Mouse (Mus musculus): ENCODE data around the gene Trim67. TPM values are rescaled to one million over a fixed set of nuclear protein-coding genes. Genes with fewer than 3 reads are reported as not detected.

Gene Trim67
- total and polyA plus RNA-seq, 3 experiments, result 0.08 TPM; not detected in 2

- Histone ChIP-seq H3K4me1 (ENCODE audit: control insufficient read depth in 1 of 2, insufficient read depth in 2 of 2) (peaks cover 13 to 37% of the 10 kb centered on the region in 2 experiments), H3K27ac (ENCODE audit: insufficient read depth, low read depth) (no peak overlapping the region), H3K9me3 (replicated peaks; ENCODE audit: low read length) (no peaks in the 10 kb centered on the region), H3K4me2 (ENCODE audit: insufficient read depth, low read depth, poor library complexity, severe bottlenecking) (no peak overlapping the region), H3K9ac (ENCODE audit: insufficient read depth, low read depth) (no peak overlapping the region), H3K79me2 (replicated peaks; ENCODE audit: control insufficient read depth, extremely low read depth, insufficient read depth, poor library complexity, severe bottlenecking) (peaks cover 42% of the 10 kb centered on the region), H3K27me3 (replicated peaks) (no peaks in the 10 kb centered on the region), H3K36me3 (replicated peaks in 1 of 2; ENCODE audit: control insufficient read depth in 1 of 2, insufficient read depth in 1 of 2, low read length in 1 of 2) (peaks cover 48 to 92% of the 10 kb centered on the region in 2 experiments), H3K4me3 (replicated peaks in 1 of 3; ENCODE audit: low read depth in 2 of 3, low read length in 2 of 3, poor library complexity in 1 of 3) (no peak overlapping the region)
- TF ChIP-seq KAT2A (IDR thresholded peaks at IDR 0.05; ENCODE audit: insufficient replicate concordance, low read length) (no peak), JUN (IDR thresholded peaks at IDR 0.05; ENCODE audit: insufficient read depth, low read depth, low read length) (no peak), GABPA (IDR thresholded peaks at IDR 0.05; ENCODE audit: insufficient replicate concordance, low read depth, low read length) (no peak), NELFE (IDR thresholded peaks at IDR 0.05; ENCODE audit: low read depth, low read length) (no peak), EP300 (IDR thresholded peaks at IDR 0.05; ENCODE audit: low read length) (no peak), ETS1 (conservative IDR thresholded peaks at IDR 0.05; ENCODE audit: low read depth, low read length) (no peak), ZKSCAN1 (IDR thresholded peaks at IDR 0.05; ENCODE audit: borderline replicate concordance, low read depth, low read length) (no peak), USF1 (IDR thresholded peaks at IDR 0.05; ENCODE audit: low read depth, low read length) (no peak), ZC3H11A (IDR thresholded peaks at IDR 0.05; ENCODE audit: low read depth, low read length) (no peak), CHD1 (IDR thresholded peaks at IDR 0.05; ENCODE audit: low read depth, low read length) (no peak), CHD2 (IDR thresholded peaks at IDR 0.05; ENCODE audit: low read length) (no peak), MYC (IDR thresholded peaks at IDR 0.05; ENCODE audit: low read depth, low read length) (no peak), TCF12 (IDR thresholded peaks at IDR 0.05; ENCODE audit: low read depth, low read length) (no peak), ZNF384 (IDR thresholded peaks at IDR 0.05; ENCODE audit: low read depth, low read length) (no peak), SMC3 (IDR thresholded peaks at IDR 0.05; ENCODE audit: low read depth, low read length) (no peak), IRF4 (IDR thresholded peaks at IDR 0.05; ENCODE audit: low read depth, low read length) (no peak), NRF1 (IDR thresholded peaks at IDR 0.05; ENCODE audit: low read depth, low read length) (no peak), USF2 (conservative IDR thresholded peaks at IDR 0.05; ENCODE audit: low read depth, low read length) (no peak), RAD21 (IDR thresholded peaks at IDR 0.05; ENCODE audit: low read depth, low read length) (no peak)
- dilution Hi-C loops (cut with MboI; ENCODE audit: extremely low pct_ligation_motif_present, extremely low pct_unique_long_range_greater_than_20kb, low sequenced_read_pairs), result no loop called here
- in situ Hi-C loops (cut with MboI; ENCODE audit: low pct_ligation_motif_present, low pct_unique_long_range_greater_than_20kb, low sequenced_read_pairs), result no loop called here
- DNase-seq (ENCODE audit: extremely low read depth), result no peak
Measured at GRCm38 (mm10) chr8:124869708-124870107, 76.8 kb downstream of the Trim67 start.

- dilution Hi-C loops (cut with MboI; ENCODE audit: extremely low pct_ligation_motif_present, extremely low pct_unique_long_range_greater_than_20kb, low sequenced_read_pairs) (no loop called here), in situ Hi-C loops (cut with MboI; ENCODE audit: low pct_ligation_motif_present, low pct_unique_long_range_greater_than_20kb, low sequenced_read_pairs) (no loop called here)
- H3K9ac ChIP-seq (ENCODE audit: insufficient read depth, low read depth), result no peak overlapping the region
- peaks cover 10 to 19% of the 10 kb centered on the region in 2 experiments for H3K4me1 ChIP-seq (ENCODE audit: control insufficient read depth in 1 of 2, insufficient read depth in 2 of 2)
- no peak overlapping the region for H3K4me2 ChIP-seq (ENCODE audit: insufficient read depth, low read depth, poor library complexity, severe bottlenecking)
- no peaks in the 10 kb centered on the region for H3K9me3 ChIP-seq (replicated peaks; ENCODE audit: low read length)
- peaks cover 62 to 95% of the 10 kb centered on the region in 2 experiments for H3K36me3 ChIP-seq (replicated peaks in 1 of 2; ENCODE audit: control insufficient read depth in 1 of 2, insufficient read depth in 1 of 2, low read length in 1 of 2)
- no peak overlapping the region for H3K27ac ChIP-seq (ENCODE audit: insufficient read depth, low read depth)
- no peak overlapping the region for H3K4me3 ChIP-seq (replicated peaks in 1 of 3; ENCODE audit: low read depth in 2 of 3, low read length in 2 of 3, poor library complexity in 1 of 3)
- peaks cover 25% of the 10 kb centered on the region for H3K79me2 ChIP-seq (replicated peaks; ENCODE audit: control insufficient read depth, extremely low read depth, insufficient read depth, poor library complexity, severe bottlenecking)
- TF ChIP-seq MAFK (IDR thresholded peaks at IDR 0.05; ENCODE audit: insufficient replicate concordance, low read length) (no peak), E2F4 (IDR thresholded peaks at IDR 0.05; ENCODE audit: insufficient replicate concordance, low read depth, low read length) (no peak), ZMIZ1 (IDR thresholded peaks at IDR 0.05; ENCODE audit: low read depth, low read length) (no peak), ZKSCAN1 (IDR thresholded peaks at IDR 0.05; ENCODE audit: borderline replicate concordance, low read depth, low read length) (no peak), CTCF (conservative IDR thresholded peaks at IDR 0.05 in 1 of 2, IDR thresholded peaks at IDR 0.05 in 1 of 2; ENCODE audit: low read depth in 2 of 2, low read length in 2 of 2) (no peak), GABPA (IDR thresholded peaks at IDR 0.05; ENCODE audit: insufficient replicate concordance, low read depth, low read length) (no peak), USF1 (IDR thresholded peaks at IDR 0.05; ENCODE audit: low read depth, low read length) (no peak), POLR2AphosphoS2 (IDR thresholded peaks at IDR 0.05; ENCODE audit: low read depth, low read length) (no peak), IRF4 (IDR thresholded peaks at IDR 0.05; ENCODE audit: low read depth, low read length) (no peak), MAX (IDR thresholded peaks at IDR 0.05; ENCODE audit: low read length) (no peak), ELF1 (IDR thresholded peaks at IDR 0.05; ENCODE audit: low read depth, low read length) (no peak), EP300 (IDR thresholded peaks at IDR 0.05; ENCODE audit: low read length) (no peak), NELFE (IDR thresholded peaks at IDR 0.05; ENCODE audit: low read depth, low read length) (no peak), PAX5 (IDR thresholded peaks at IDR 0.05; ENCODE audit: low read length) (no peak), USF2 (conservative IDR thresholded peaks at IDR 0.05; ENCODE audit: low read depth, low read length) (no peak), MXI1 (IDR thresholded peaks at IDR 0.05; ENCODE audit: low read depth, low read length) (no peak), ETS1 (conservative IDR thresholded peaks at IDR 0.05; ENCODE audit: low read depth, low read length) (no peak), SMC3 (IDR thresholded peaks at IDR 0.05; ENCODE audit: low read depth, low read length) (no peak), UBTF (IDR thresholded peaks at IDR 0.05; ENCODE audit: low read depth, low read length) (no peak)
- no peak for DNase-seq (ENCODE audit: extremely low read depth)
- no peaks in the 10 kb centered on the region for H3K27me3 ChIP-seq (replicated peaks)
Measured at GRCm38 (mm10) chr8:124871474-124871873, 78.6 kb downstream of the Trim67 start.
